Mouse (Mus musculus) G1E (cell line): ENCODE data around the gene Myoz2. TPM values are rescaled to one million over a fixed set of nuclear protein-coding genes. Genes with fewer than 3 reads are reported as not detected.

ENCODE experiments used
- ATAC-seq: 2 replicates; pipeline ENCODE4 v1.8.0; 2016; ENCODE audit warnings: mild to moderate bottlenecking; ENCODE audit not compliant: insufficient number of reproducible peaks, poor library complexity, low FRiP score, severe bottlenecking; ENCODE audit errors: extremely low read depth
- DNase-seq: peaks from one replicate; pipeline ENCODE4 v3.0.0; 2012; ENCODE audit warnings: low spot score
- H3K27me3 ChIP-seq: 2 replicates; pipeline ENCODE4 v1.6.1; 2012; ENCODE audit warnings: mild to moderate bottlenecking, low read length, inconsistent platforms; ENCODE audit not compliant: insufficient read depth
- H3K36me3 ChIP-seq: replicated peaks from 2 replicates; pipeline ENCODE3; 2012; ENCODE audit warnings: mild to moderate bottlenecking, inconsistent platforms
- H3K4me1 ChIP-seq: 2 replicates; pipeline ENCODE4 v1.6.1; 2012; ENCODE audit warnings: low read depth, low read length, inconsistent platforms, mixed read lengths; ENCODE audit not compliant: insufficient read depth
- H3K4me3 ChIP-seq: 2 replicates; pipeline ENCODE4 v1.5.1; 2012; ENCODE audit warnings: low read depth, mild to moderate bottlenecking, inconsistent platforms, low read length, moderate library complexity, mixed read lengths
- H3K9me3 ChIP-seq: replicated peaks from 2 replicates; pipeline ENCODE4 v1.6.1; 2012; ENCODE audit warnings: inconsistent platforms
- CTCF ChIP-seq: IDR thresholded peaks from 2 replicates; pipeline ENCODE4 v1.5.1; 2012; ENCODE audit warnings: low read depth, low read length, inconsistent platforms, mixed read lengths
- GATA1 ChIP-seq: IDR thresholded peaks from 2 replicates; pipeline ENCODE4 v1.6.1; 2012; ENCODE audit warnings: borderline replicate concordance, low read length, inconsistent platforms, mixed read lengths
- GATA2 ChIP-seq: IDR thresholded peaks from 2 replicates; pipeline ENCODE4 v1.6.1; 2012; ENCODE audit warnings: low read depth, low read length, inconsistent platforms, borderline replicate concordance
- POLR2AphosphoS5 ChIP-seq: IDR thresholded peaks from 2 replicates; pipeline ENCODE4 v1.6.1; 2012; ENCODE audit warnings: low read depth, low read length, inconsistent platforms; ENCODE audit not compliant: insufficient replicate concordance
- TAL1 ChIP-seq: conservative IDR thresholded peaks from 2 replicates; pipeline ENCODE4 v1.6.1; 2012; ENCODE audit warnings: low read depth, low read length, inconsistent platforms, mixed read lengths
- polyA plus RNA-seq: library from polyadenylated mRNA; stranded (reverse); fragments of >175 nt; gene quantifications from 2 replicates; pipeline ENCODE4 v1.2.3, GENCODE M21; 2012
- total RNA-seq, 2 experiments: library from RNA; stranded (forward) in 1 of 2; stranded (reverse) in 1 of 2; fragments of 200-1000 nt in 1 of 2; fragments of >200 nt in 1 of 2; fragmentation: Nextera tagmentation in 1 of 2; gene quantifications; 2 replicates each; pipeline ENCODE4 v1.2.3; 2014 to 2017

Gene Myoz2
- total and polyA plus RNA-seq, 3 experiments, result 0.22 TPM; not detected in 2

DNA sequence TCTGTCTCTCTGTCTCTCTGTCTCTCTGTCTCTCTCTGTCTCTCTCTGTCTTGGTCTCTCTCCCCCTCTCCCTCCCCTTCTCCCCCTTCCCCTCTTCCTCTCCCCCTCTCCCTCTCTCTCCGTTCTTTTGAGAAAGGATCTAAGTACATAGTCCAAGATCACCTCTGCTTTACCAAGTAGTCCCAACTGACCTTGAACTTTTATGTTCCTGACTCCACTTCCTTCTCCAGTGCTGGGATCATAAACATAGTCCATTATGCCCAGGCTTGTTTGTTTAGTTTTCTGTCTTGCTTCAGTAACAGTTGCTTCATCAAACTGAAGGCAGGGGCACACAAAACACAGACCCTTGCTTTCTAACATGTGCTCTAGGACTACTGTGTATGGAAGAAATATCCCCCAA, 37.7 kb upstream of the Myoz2 start:
- Histone ChIP-seq H3K4me1 (no peaks in the 10 kb centered on the region), H3K9me3 (no peaks in the 10 kb centered on the region), H3K36me3 (no peaks in the 10 kb centered on the region), H3K4me3 (no peak overlapping the region), H3K27me3 (no peaks in the 10 kb centered on the region)
- DNase-seq, result no peak
- no peak for TF ChIP-seq TAL1
- TF ChIP-seq GATA1, result no peak
- no peak for TF ChIP-seq CTCF
- no peak for TF ChIP-seq POLR2AphosphoS5
- TF ChIP-seq GATA2, result no peak
- ATAC-seq, result no peak

DNA sequence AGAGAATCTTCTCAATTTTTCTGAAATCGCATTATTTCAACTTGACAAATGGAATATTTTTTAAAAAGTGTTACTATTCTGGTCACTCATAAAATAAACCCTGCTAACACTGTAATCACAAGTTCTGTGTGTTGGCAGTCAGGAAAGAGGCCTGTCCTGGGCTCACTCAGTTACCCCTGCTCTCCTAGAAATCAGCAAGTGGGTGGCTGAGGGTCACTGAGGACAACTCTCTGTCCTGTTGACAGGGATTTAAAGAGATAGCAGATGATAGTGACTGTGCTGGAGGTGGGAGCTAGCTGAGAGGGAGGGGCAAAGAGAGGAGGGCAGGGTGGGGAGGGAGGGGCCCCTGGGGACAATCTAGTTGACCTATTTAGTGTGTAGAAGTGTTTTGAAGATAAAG, 36.2 kb upstream of the Myoz2 start:
- TF ChIP-seq GATA1 (no peak), POLR2AphosphoS5 (no peak), CTCF (no peak), TAL1 (no peak), GATA2 (no peak)
- DNase-seq (no peak), ATAC-seq (no peak)
- Histone ChIP-seq H3K4me3 (no peak overlapping the region), H3K9me3 (no peaks in the 10 kb centered on the region), H3K4me1 (no peaks in the 10 kb centered on the region), H3K27me3 (no peaks in the 10 kb centered on the region), H3K36me3 (no peaks in the 10 kb centered on the region)

DNA sequence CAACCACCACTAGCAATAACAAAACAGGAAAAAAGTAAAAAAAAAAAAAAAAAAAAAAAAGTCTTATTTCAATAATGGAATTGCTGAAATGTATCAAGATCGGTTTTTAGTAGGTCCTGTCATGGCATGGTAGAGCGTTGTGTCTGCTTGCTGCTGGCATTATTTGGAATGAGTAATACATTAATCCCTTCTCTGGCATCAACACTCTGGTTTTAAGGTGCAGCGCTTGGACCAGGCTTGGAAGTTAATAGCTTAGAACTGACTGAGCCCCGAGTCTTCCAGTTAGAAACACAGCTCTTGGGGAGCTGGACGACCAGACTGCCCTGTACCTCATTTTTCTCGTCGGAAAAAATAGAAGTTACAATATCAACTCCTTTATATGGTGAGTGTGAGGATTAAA, 32.0 kb upstream of the Myoz2 start:
- Histone ChIP-seq H3K36me3 (no peaks in the 10 kb centered on the region), H3K4me1 (no peaks in the 10 kb centered on the region), H3K4me3 (no peak overlapping the region), H3K9me3 (no peaks in the 10 kb centered on the region), H3K27me3 (no peaks in the 10 kb centered on the region)
- DNase-seq (no peak), ATAC-seq (no peak)
- TF ChIP-seq CTCF (no peak), GATA1 (no peak), GATA2 (no peak), POLR2AphosphoS5 (no peak), TAL1 (no peak)

DNA sequence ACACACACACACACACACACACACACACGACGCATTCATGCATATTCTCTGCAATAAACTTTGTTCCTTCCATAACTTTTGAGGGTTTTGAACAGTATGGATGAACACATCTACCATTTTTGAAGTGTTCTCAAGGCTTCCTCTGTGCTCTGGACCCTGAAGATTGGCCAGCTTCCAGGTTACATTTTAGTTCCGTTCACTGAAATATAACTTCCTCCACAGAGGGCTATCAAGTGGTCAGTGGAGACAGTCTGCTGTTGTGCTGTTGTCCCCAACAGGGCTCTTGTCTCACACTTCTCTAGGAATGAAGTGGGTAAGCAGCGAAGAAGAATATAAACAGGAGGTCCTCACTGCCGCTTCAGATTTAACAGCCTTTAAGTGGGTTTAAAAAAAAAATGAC, 30.7 kb upstream of the Myoz2 start:
- H3K27me3 ChIP-seq, result no peaks in the 10 kb centered on the region
- DNase-seq (no peak), ATAC-seq (no peak)
- H3K4me3 ChIP-seq, result no peak overlapping the region
- H3K9me3 ChIP-seq, result no peaks in the 10 kb centered on the region
- H3K4me1 ChIP-seq, result no peaks in the 10 kb centered on the region
- H3K36me3 ChIP-seq, result no peaks in the 10 kb centered on the region
- TF ChIP-seq TAL1 (no peak), POLR2AphosphoS5 (no peak), CTCF (no peak), GATA1 (no peak), GATA2 (no peak)

DNA sequence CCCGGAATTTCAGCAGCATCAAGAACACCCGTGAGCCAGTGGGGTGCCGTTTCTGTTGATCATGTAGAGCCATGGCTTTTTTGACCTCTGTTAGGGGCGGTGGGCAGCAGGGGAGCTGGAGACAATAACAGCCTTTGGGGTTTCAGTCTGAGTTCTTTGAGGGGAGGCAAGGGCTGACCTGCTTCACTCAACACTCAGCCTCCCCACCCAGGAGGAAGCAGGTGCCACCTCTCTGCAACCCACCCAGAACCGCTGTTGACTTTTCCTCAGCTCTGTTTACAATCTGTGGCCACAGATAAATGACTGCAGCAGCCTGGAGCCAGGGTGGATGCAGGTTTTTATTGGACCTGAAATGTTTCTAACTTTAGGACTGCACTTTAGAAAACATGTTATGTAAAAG, 29.4 kb upstream of the Myoz2 start:
- H3K36me3 ChIP-seq, result no peaks in the 10 kb centered on the region
- H3K4me3 ChIP-seq, result no peak overlapping the region
- ATAC-seq, result no peak
- H3K27me3 ChIP-seq, result no peaks in the 10 kb centered on the region
- no peak for TF ChIP-seq GATA1
- TF ChIP-seq TAL1, result no peak
- no peak for TF ChIP-seq CTCF
- TF ChIP-seq GATA2, result no peak
- TF ChIP-seq POLR2AphosphoS5, result no peak
- H3K4me1 ChIP-seq, result no peaks in the 10 kb centered on the region
- no peak for DNase-seq
- H3K9me3 ChIP-seq, result no peaks in the 10 kb centered on the region

DNA sequence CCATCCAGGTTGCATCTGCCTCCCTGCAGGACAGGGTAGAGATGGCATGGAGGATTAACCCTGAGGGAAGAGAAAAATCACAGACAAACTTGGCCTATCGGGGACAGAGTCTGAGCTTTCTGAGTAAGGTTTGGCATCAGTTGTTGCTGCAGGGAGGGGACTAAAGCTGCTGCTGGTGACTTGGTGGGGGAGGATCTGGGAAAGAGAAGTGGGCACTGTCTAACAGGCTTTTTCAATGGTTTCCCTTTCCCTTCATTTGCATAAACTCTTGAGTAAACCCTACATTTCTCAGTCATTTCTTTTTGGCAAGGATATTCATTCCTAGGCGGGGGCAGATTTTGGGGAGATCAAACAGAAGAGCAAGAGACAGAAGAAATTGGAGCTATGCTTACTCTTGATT, 27.1 kb upstream of the Myoz2 start:
- ATAC-seq (no peak), DNase-seq (no peak)
- no peaks in the 10 kb centered on the region for H3K27me3 ChIP-seq
- no peaks in the 10 kb centered on the region for H3K4me1 ChIP-seq
- no peaks in the 10 kb centered on the region for H3K36me3 ChIP-seq
- H3K9me3 ChIP-seq, result no peaks in the 10 kb centered on the region
- no peak overlapping the region for H3K4me3 ChIP-seq
- TF ChIP-seq GATA2, result no peak
- no peak for TF ChIP-seq CTCF
- no peak for TF ChIP-seq GATA1
- no peak for TF ChIP-seq TAL1

DNA sequence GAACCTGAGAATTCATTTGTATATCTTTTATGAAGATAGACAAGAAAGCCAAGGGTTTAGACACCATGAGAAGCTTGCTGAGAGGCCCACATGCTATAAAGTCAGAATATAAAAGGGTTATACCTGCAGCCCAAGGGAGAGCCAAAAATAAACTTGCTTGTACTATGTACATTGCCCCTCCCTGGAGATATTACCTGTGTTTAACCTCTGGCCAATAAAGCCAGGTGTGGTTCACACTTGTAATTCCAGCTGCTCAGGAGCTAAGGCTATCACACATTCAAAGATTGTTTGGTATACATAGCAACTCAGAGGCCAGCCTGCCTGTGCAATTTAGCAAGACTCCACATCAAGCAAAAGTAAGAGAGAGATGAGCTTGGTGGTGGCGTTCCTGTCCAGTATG, 24.0 kb upstream of the Myoz2 start:
- DNase-seq, result no peak
- no peak for ATAC-seq
- H3K9me3 ChIP-seq, result no peaks in the 10 kb centered on the region
- no peaks in the 10 kb centered on the region for H3K4me1 ChIP-seq
- no peak overlapping the region for H3K4me3 ChIP-seq
- no peaks in the 10 kb centered on the region for H3K36me3 ChIP-seq
- TF ChIP-seq TAL1, result no peak
- TF ChIP-seq GATA1, result no peak
- no peak for TF ChIP-seq CTCF
- TF ChIP-seq POLR2AphosphoS5, result no peak
- no peaks in the 10 kb centered on the region for H3K27me3 ChIP-seq
